Mouse (Mus musculus): ENCODE data around the gene Tcl1b1. TPM values are rescaled to one million over a fixed set of nuclear protein-coding genes. Genes with fewer than 3 reads are reported as not detected.

Tcl1b1 gene
- polyA plus RNA-seq, 1 experiment: not detected

DNA sequence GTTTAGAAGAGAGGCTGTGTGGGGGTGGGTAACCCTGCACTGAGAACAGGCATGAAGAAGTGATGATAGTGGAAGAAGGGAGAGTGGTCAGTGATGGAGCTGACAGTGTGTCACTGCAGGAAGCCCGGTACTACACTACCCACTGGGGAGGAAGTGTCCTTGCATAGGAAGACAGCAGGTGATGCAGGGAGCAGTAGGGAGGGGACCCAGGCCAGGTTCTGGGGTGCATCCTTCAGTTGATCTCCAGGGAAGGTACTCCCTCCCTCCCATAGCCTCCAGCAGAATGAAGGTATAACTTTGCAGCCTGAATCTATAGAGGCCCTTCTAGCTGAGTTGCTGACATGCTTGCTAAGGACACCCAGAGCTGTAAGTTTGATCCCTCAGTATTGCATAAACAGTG is 47.6 kb downstream of the Tcl1b1 start:
- no peak for TF ChIP-seq CTCF (IDR thresholded peaks at IDR 0.05; ENCODE audit: extremely low read depth, insufficient read depth, low read length)
- TF ChIP-seq POLR2A (IDR thresholded peaks at IDR 0.05; ENCODE audit: extremely low read depth, insufficient read depth, low read length): no peak
- no peaks in the 10 kb centered on the region for H3K4me1 ChIP-seq (ENCODE audit: control insufficient read depth, insufficient read depth, low read length)
- H3K4me3 ChIP-seq (ENCODE audit: insufficient read depth, low read length): no peak overlapping the region
- no peak overlapping the region for H3K27ac ChIP-seq (ENCODE audit: insufficient read depth, low read length)

DNA sequence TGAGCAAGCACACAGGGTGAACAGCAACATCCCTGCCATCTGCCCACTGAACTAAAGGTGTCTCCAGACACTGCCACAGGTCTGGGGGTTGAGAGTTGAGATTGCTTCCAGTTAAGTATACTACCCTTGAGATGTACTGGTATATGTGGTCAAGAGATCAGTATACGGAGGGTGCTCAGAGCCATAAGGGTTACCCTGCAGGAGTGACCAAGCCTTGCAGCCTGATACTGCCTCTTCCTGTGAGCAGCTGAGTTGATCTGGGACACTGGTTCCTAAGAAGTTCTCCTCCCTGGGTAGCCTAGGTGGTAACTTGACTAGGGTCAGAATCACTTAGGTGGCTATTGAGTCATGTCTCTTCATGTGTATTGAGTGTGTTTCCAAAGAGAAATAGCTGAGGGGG is 49.0 kb downstream of the Tcl1b1 start:
- no peak overlapping the region for H3K4me3 ChIP-seq (ENCODE audit: insufficient read depth, low read length)
- no peaks in the 10 kb centered on the region for H3K4me1 ChIP-seq (ENCODE audit: control insufficient read depth, insufficient read depth, low read length)
- no peak overlapping the region for H3K27ac ChIP-seq (ENCODE audit: insufficient read depth, low read length)
- TF ChIP-seq POLR2A (IDR thresholded peaks at IDR 0.05; ENCODE audit: extremely low read depth, insufficient read depth, low read length) (no peak), CTCF (IDR thresholded peaks at IDR 0.05; ENCODE audit: extremely low read depth, insufficient read depth, low read length) (no peak)

DNA sequence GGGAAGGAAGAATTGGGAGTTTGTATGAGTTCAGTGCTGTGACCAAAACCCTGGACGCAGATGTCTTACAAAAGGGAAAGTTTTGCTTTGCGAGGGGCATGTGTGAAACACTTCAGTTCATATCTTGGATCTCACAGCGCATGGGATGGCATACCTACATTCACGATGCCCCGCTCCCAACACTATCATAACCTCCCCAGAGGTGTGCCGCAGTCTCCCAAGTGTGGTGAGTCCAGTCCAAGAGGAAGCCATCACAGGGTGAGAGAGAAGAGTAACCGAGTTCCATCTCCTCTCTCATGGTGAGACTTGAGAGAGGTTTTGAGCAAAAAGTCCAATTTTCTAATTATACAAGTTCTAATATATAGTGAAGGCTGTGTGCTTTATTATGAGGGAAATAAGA is 49.7 kb downstream of the Tcl1b1 start:
- Histone ChIP-seq H3K4me1 (ENCODE audit: control insufficient read depth, insufficient read depth, low read length) (no peaks in the 10 kb centered on the region), H3K4me3 (ENCODE audit: insufficient read depth, low read length) (no peak overlapping the region), H3K27ac (ENCODE audit: insufficient read depth, low read length) (no peak overlapping the region)
- TF ChIP-seq CTCF (IDR thresholded peaks at IDR 0.05; ENCODE audit: extremely low read depth, insufficient read depth, low read length) (no peak), POLR2A (IDR thresholded peaks at IDR 0.05; ENCODE audit: extremely low read depth, insufficient read depth, low read length) (no peak)

Other genes starting within 250 kb of the Tcl1b1 start
- gene Syne3, start 149.9 kb upstream of the Tcl1b1 start, polyA plus RNA-seq (2012; rRNA removed): 0.68 and 0.90 TPM in 2 replicates
- gene Glrx5, start 127.0 kb upstream of the Tcl1b1 start, polyA plus RNA-seq (2012; rRNA removed): 64.3 and 69.7 TPM in 2 replicates
- not detected in 2 replicates for gene Tcl1b2, start 13.7 kb upstream of the Tcl1b1 start, polyA plus RNA-seq (2012; rRNA removed)
- not detected in 2 replicates for gene Tcl1b5, start 16.7 kb downstream of the Tcl1b1 start, polyA plus RNA-seq (2012; rRNA removed)
- gene Tcl1b3, start 31.4 kb downstream of the Tcl1b1 start, polyA plus RNA-seq (2012; rRNA removed): not detected in 2 replicates
- gene Tcl1b4, start 42.3 kb downstream of the Tcl1b1 start, polyA plus RNA-seq (2012; rRNA removed): not detected in 2 replicates
- gene Tcl1, start 63.1 kb downstream of the Tcl1b1 start, polyA plus RNA-seq (2012; rRNA removed): not detected in 2 replicates
- 4.7 and 5.9 TPM in 2 replicates for gene Tunar, start 174.2 kb downstream of the Tcl1b1 start, polyA plus RNA-seq (2012; rRNA removed)